Mouse (Mus musculus) stomach, embryonic 16.5 days (tissue): ENCODE data around the gene Cacfd1. TPM values are rescaled to one million over a fixed set of nuclear protein-coding genes. Genes with fewer than 3 reads are reported as not detected.

Source experiments
- ATAC-seq: fragments of 200-750 bp; cut with Nextera tagmentation; 2 replicates; pipeline ENCODE4 v1.8.0; 2017; ENCODE audit warnings: moderate number of reproducible peaks, moderate TSS enrichment; ENCODE audit not compliant: insufficient read depth, low FRiP score
- H3K27ac ChIP-seq: fragments of 300-500 bp; sonication (generic); 2 replicates; pipeline ENCODE4 v1.5.1; 2014; ENCODE audit warnings: low read length
- H3K27me3 ChIP-seq: fragments of 300-500 bp; sonication (generic); 2 replicates; pipeline ENCODE4 v1.6.1; 2014; ENCODE audit warnings: low read length, control low read depth, mixed read lengths; ENCODE audit not compliant: control insufficient read depth, insufficient read depth
- H3K36me3 ChIP-seq: fragments of 300-500 bp; sonication (generic); 2 replicates; pipeline ENCODE4 v1.6.1; 2014; ENCODE audit warnings: low read length; ENCODE audit not compliant: control insufficient read depth, insufficient read depth
- H3K4me1 ChIP-seq: fragments of 300-500 bp; sonication (generic); 2 replicates; pipeline ENCODE4 v1.6.1; 2014; ENCODE audit warnings: low read length, control low read depth, mixed read lengths; ENCODE audit not compliant: control insufficient read depth, insufficient read depth
- H3K4me2 ChIP-seq: fragments of 300-500 bp; sonication (generic); 2 replicates; pipeline ENCODE4 v1.6.1; 2014; ENCODE audit warnings: low read depth, low read length, mixed read lengths
- H3K4me3 ChIP-seq: fragments of 300-500 bp; sonication (generic); replicated peaks from 2 replicates; pipeline ENCODE4 v1.5.1; 2014; ENCODE audit warnings: mild to moderate bottlenecking, low read length
- H3K9ac ChIP-seq: fragments of 300-500 bp; sonication (generic); 2 replicates; pipeline ENCODE4 v1.6.1; 2014; ENCODE audit warnings: low read length
- H3K9me3 ChIP-seq: fragments of 300-500 bp; sonication (generic); replicated peaks from 2 replicates; pipeline ENCODE4 v1.6.1; 2016; ENCODE audit warnings: low read length, control low read depth; ENCODE audit not compliant: control insufficient read depth
- WGBS: fragments of 180-500 bp; shearing (Covaris S2); extraction: QIAGEN DNeasy Blood & Tissue Kit; methylation state at CpG from one replicate; pipeline ENCODE4 v1.1.7; 2014; 5-methylcytosine and 5-hydroxymethylcytosine counted together
- polyA plus RNA-seq: library from polyadenylated mRNA; unstranded; fragments of >200 nt; fragmentation: Nextera tagmentation; extraction: Ambion mirVana; gene quantifications from 2 replicates; pipeline ENCODE4 v1.2.1, GENCODE M21; 2015

Gene Cacfd1
- polyA plus RNA-seq, 1 experiment from 2014 or later, result 60.7 TPM

- no peaks in the 10 kb centered on the region for H3K9me3 ChIP-seq
- H3K9ac ChIP-seq, result no peak overlapping the region
- 78% methylated on average over 14 of the region's 14 CpGs for WGBS
Observed at GRCm38 (mm10) chr2:27024136-27024535, 14.4 kb downstream of the Cacfd1 start.

DNA sequence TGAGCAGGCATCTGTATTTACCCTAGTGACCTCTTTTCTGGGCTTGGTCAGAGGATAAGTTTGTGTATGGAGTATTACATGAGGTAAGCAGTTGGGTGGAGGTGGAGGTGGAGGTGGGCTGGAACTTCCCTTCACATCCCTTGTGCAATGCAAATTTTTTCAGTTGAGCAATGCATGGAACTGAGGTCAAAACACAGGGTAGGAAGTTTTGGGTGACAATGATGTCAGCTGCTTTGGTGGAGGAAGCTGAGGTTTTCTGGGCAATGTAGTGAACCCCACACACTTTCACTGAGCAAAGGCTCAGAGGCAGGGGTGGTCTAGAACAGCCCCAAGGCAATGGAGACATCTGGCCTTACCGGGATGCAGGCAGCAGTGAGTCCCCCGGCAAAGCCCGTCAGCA is 15.8 kb downstream of the Cacfd1 start:
- 0 out of 2 replicates have a peak, but pooled peaks cover 3% of the 10 kb centered on the region for H3K27me3 ChIP-seq
- WGBS, result 80% methylated on average over 3 of the region's 3 CpGs
- no peak overlapping the region for H3K4me2 ChIP-seq
- no peak for ATAC-seq
- no peak overlapping the region for H3K4me3 ChIP-seq
- no peak overlapping the region for H3K9ac ChIP-seq
- no peak overlapping the region for H3K27ac ChIP-seq
- H3K9me3 ChIP-seq, result no peaks in the 10 kb centered on the region
- H3K4me1 ChIP-seq, result peaks cover 5% of the 10 kb centered on the region; the same call in 1 of the 2 replicates
- no peaks in the 10 kb centered on the region for H3K36me3 ChIP-seq

More at GRCm38 (mm10) chr2:27024136-27024535, 14.4 kb downstream of the Cacfd1 start:
- peaks cover 5% of the 10 kb centered on the region; the same call in 1 of the 2 replicates for H3K4me1 ChIP-seq
- H3K4me3 ChIP-seq, result no peak overlapping the region
- 0 out of 2 replicates have a peak, but pooled peaks cover 3% of the 10 kb centered on the region for H3K27me3 ChIP-seq
- H3K4me2 ChIP-seq, result no peak overlapping the region
- H3K27ac ChIP-seq, result no peak overlapping the region
- ATAC-seq, result no peak
- no peaks in the 10 kb centered on the region for H3K36me3 ChIP-seq

- H3K4me3 ChIP-seq, result no peak overlapping the region
- H3K9me3 ChIP-seq, result no peaks in the 10 kb centered on the region
- peaks cover 5% of the 10 kb centered on the region; the same call in 1 of the 2 replicates for H3K4me1 ChIP-seq
- 0 out of 2 replicates have a peak, but pooled peaks cover 3% of the 10 kb centered on the region for H3K27me3 ChIP-seq
- no peak overlapping the region for H3K9ac ChIP-seq
- H3K27ac ChIP-seq, result no peak overlapping the region
- H3K36me3 ChIP-seq, result no peaks in the 10 kb centered on the region
- no peak for ATAC-seq
- H3K4me2 ChIP-seq, result no peak overlapping the region
- WGBS, result 91% methylated on average over 3 of the region's 3 CpGs
Observed at GRCm38 (mm10) chr2:27026332-27026731, 16.6 kb downstream of the Cacfd1 start.

GRCm38 (mm10) chr2:27026857-27027617 is 17.3 kb downstream of the Cacfd1 start:
- 71% methylated on average over 10 of the region's 10 CpGs for WGBS
- no peak overlapping the region for H3K4me3 ChIP-seq
- no peaks in the 10 kb centered on the region for H3K36me3 ChIP-seq
- no peak overlapping the region for H3K9ac ChIP-seq
- peak overlapping the region; percentile 51; the same call in 1 of the 2 replicates for H3K4me2 ChIP-seq
- H3K4me1 ChIP-seq, result peaks cover 5% of the 10 kb centered on the region; the same call in 1 of the 2 replicates
- H3K27ac ChIP-seq, result no peak overlapping the region
- ATAC-seq, result no peak
- 0 out of 2 replicates have a peak, but pooled peaks cover 3% of the 10 kb centered on the region for H3K27me3 ChIP-seq
- H3K9me3 ChIP-seq, result no peaks in the 10 kb centered on the region

- peak; percentile 98 for ATAC-seq
- peaks cover 5% of the 10 kb centered on the region; the same call in 1 of the 2 replicates for H3K4me1 ChIP-seq
- peak within 1 kb of the TSS; percentile 51 for H3K4me2 ChIP-seq
- H3K27me3 ChIP-seq, result 0 out of 2 replicates have a peak, but pooled peaks cover 3% of the 10 kb centered on the region
- WGBS, result 3% methylated on average over 38 of the region's 38 CpGs
- H3K9ac ChIP-seq, result 0 out of 2 replicates have a peak within 1 kb of the TSS, but pooled peaks have one; percentile 49
- H3K4me3 ChIP-seq, result peak within 1 kb of the TSS; percentile 22; the same call in 1 of the 2 replicates
- no peaks in the 10 kb centered on the region for H3K36me3 ChIP-seq
- H3K27ac ChIP-seq, result no peak within 1 kb of the TSS
- no peaks in the 10 kb centered on the region for H3K9me3 ChIP-seq
Observed at GRCm38 (mm10) chr2:27027618-27028436, 18.1 kb downstream of the Cacfd1 start, which contains the start of gene Slc2a6. Slc2a6 (minus strand) TSS chr2:27027998.

- peak overlapping the region; percentile 51 for H3K4me2 ChIP-seq
- H3K27me3 ChIP-seq, result 0 out of 2 replicates have a peak, but pooled peaks cover 3% of the 10 kb centered on the region
- H3K27ac ChIP-seq, result no peak overlapping the region
- no peaks in the 10 kb centered on the region for H3K9me3 ChIP-seq
- no peak overlapping the region for H3K9ac ChIP-seq
- H3K36me3 ChIP-seq, result no peaks in the 10 kb centered on the region
- WGBS, result 55% methylated on average over 4 of the region's 4 CpGs
- ATAC-seq, result no peak
- peak overlapping the region; percentile 22; the same call in 1 of the 2 replicates for H3K4me3 ChIP-seq
- peaks cover 5% of the 10 kb centered on the region; the same call in 1 of the 2 replicates for H3K4me1 ChIP-seq
Observed at GRCm38 (mm10) chr2:27028437-27029015, 18.8 kb downstream of the Cacfd1 start.

DNA sequence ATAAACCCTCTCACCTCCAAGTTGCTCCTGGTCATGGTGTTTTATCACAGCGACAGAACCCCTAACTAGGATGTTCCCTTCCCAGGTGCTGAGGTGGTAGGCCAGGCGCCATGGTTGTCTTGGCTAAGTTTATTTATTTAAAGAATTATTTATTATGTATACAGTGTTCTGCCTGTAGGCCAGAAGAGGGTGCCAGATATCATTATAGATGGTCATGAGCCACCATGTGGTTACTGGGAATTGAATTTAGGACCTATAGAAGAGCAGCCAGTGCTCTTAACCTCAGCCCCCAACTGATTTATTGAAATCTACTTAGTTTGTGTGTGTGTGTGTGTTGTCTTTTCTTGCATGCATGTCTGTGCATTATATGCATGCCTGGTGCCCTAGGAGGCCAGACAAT is 22.6 kb downstream of the Cacfd1 start:
- WGBS, result 48% methylated on average over 2 of the region's 2 CpGs
- no peak for ATAC-seq
- Histone ChIP-seq H3K27ac (no peak overlapping the region), H3K9ac (no peak overlapping the region), H3K36me3 (no peaks in the 10 kb centered on the region), H3K9me3 (no peaks in the 10 kb centered on the region), H3K4me1 (peaks cover 5% of the 10 kb centered on the region; the same call in 1 of the 2 replicates), H3K27me3 (0 out of 2 replicates have a peak, but pooled peaks cover 1% of the 10 kb centered on the region), H3K4me3 (no peak overlapping the region), H3K4me2 (no peak overlapping the region)

- 40% methylated on average over 3 of the region's 3 CpGs for WGBS
- no peak for ATAC-seq
- no peaks in the 10 kb centered on the region for H3K27me3 ChIP-seq
- no peaks in the 10 kb centered on the region for H3K4me1 ChIP-seq
- H3K4me2 ChIP-seq, result no peak overlapping the region
- no peak overlapping the region for H3K27ac ChIP-seq
- H3K9me3 ChIP-seq, result no peaks in the 10 kb centered on the region
- no peak overlapping the region for H3K9ac ChIP-seq
- no peak overlapping the region for H3K4me3 ChIP-seq
- H3K36me3 ChIP-seq, result no peaks in the 10 kb centered on the region
Observed at GRCm38 (mm10) chr2:27036003-27036402, 26.3 kb downstream of the Cacfd1 start.
